Mouse (Mus musculus) MEL (cell line): ENCODE results near the gene Cd302. TPM values are rescaled to one million over a fixed set of nuclear protein-coding genes. Genes with fewer than 3 reads are reported as not detected.
A peak's percentile ranks its signal among the peaks of the same experiment; 100 is the strongest.

Source experiments
- DNase-seq: peaks from one replicate; pipeline ENCODE4 v3.0.0; 2011; ENCODE audit warnings: low read depth, low spot score
- H3K27ac ChIP-seq: 2 replicates; pipeline ENCODE4 v1.5.1; 2012; ENCODE audit warnings: low read depth, mild to moderate bottlenecking, control low read depth, low read length, moderate library complexity; ENCODE audit not compliant: control insufficient read depth
- H3K27me3 ChIP-seq, 2 experiments: fragments of 150-350 bp in 1 of 2; sonication (generic) in 1 of 2; 2 replicates each; pipeline ENCODE4 v1.6.1; 2012; ENCODE audit warnings: low read length in 2 of 2, mild to moderate bottlenecking in 2 of 2, improper control_type of control experiment in 1 of 2, moderate library complexity in 1 of 2; ENCODE audit not compliant: insufficient read depth in 2 of 2, control insufficient read depth in 1 of 2
- H3K36me3 ChIP-seq, 2 experiments: 2 replicates each; pipeline ENCODE4 v1.6.1; 2012 to 2014; ENCODE audit warnings: low read length in 2 of 2, improper control_type of control experiment in 1 of 2, inconsistent platforms in 1 of 2, mild to moderate bottlenecking in 1 of 2; ENCODE audit not compliant: insufficient read depth in 2 of 2, control insufficient read depth in 1 of 2
- H3K4me1 ChIP-seq, 2 experiments: fragments of 150-350 bp in 1 of 2; sonication (generic) in 1 of 2; 2 replicates each; pipeline ENCODE4 v1.6.1; 2012; ENCODE audit warnings: low read length in 2 of 2, improper control_type of control experiment in 1 of 2, mild to moderate bottlenecking in 1 of 2; ENCODE audit not compliant: insufficient read depth in 2 of 2, control insufficient read depth in 1 of 2
- H3K4me3 ChIP-seq, 2 experiments: fragments of 150-350 bp in 1 of 2; sonication (generic) in 1 of 2; 2 replicates each; pipeline ENCODE4 v1.5.1; 2012; ENCODE audit warnings: low read depth in 2 of 2, low read length in 2 of 2, mild to moderate bottlenecking in 2 of 2, moderate library complexity in 2 of 2, control low read depth in 1 of 2, improper control_type of control experiment in 1 of 2; ENCODE audit not compliant: control insufficient read depth in 1 of 2, insufficient read depth in 1 of 2
- H3K79me2 ChIP-seq: 2 replicates; pipeline ENCODE4 v1.6.1; 2012; ENCODE audit warnings: mild to moderate bottlenecking, low read length, moderate library complexity; ENCODE audit not compliant: control insufficient read depth, poor library complexity, insufficient read depth
- H3K9ac ChIP-seq: 2 replicates; pipeline ENCODE4 v1.6.1; 2012; ENCODE audit warnings: low read depth, mild to moderate bottlenecking, control low read depth, low read length, moderate library complexity; ENCODE audit not compliant: control insufficient read depth, poor library complexity, severe bottlenecking
- H3K9me3 ChIP-seq: fragments of 150-350 bp; sonication (generic); replicated peaks from 2 replicates; pipeline ENCODE4 v1.6.1; 2012; ENCODE audit warnings: mild to moderate bottlenecking, low read length, improper control_type of control experiment, moderate library complexity; ENCODE audit not compliant: insufficient read depth
- CHD1 ChIP-seq: IDR thresholded peaks from 2 replicates; pipeline ENCODE4 v1.6.1; 2012; ENCODE audit warnings: low read depth, mild to moderate bottlenecking, inconsistent platforms, low read length, improper control_type of control experiment
- CHD2 ChIP-seq: IDR thresholded peaks from 2 replicates; pipeline ENCODE4 v1.6.1; 2011; ENCODE audit warnings: low read length, improper control_type of control experiment
- CTCF ChIP-seq, 3 experiments: IDR thresholded peaks in 2 of 3; conservative IDR thresholded peaks in 1 of 3; 2 replicates each; pipeline ENCODE4 v1.5.1; 2011 to 2012; ENCODE audit warnings: low read length in 3 of 3, low read depth in 2 of 3, mild to moderate bottlenecking in 2 of 3, improper control_type of control experiment in 1 of 3, inconsistent platforms in 1 of 3, mixed read lengths in 1 of 3, moderate library complexity in 1 of 3; ENCODE audit not compliant: control insufficient read depth in 1 of 3, insufficient read depth in 1 of 3, poor library complexity in 1 of 3, severe bottlenecking in 1 of 3
- E2F4 ChIP-seq: IDR thresholded peaks from 2 replicates; pipeline ENCODE4 v1.6.1; 2011; ENCODE audit warnings: low read depth, low read length, improper control_type of control experiment, borderline replicate concordance
- ETS1 ChIP-seq: IDR thresholded peaks from 2 replicates; pipeline ENCODE4 v1.6.1; 2012; ENCODE audit warnings: low read depth, mild to moderate bottlenecking, inconsistent platforms, low read length, improper control_type of control experiment, moderate library complexity
- JUND ChIP-seq: IDR thresholded peaks from 2 replicates; pipeline ENCODE4 v1.6.1; 2011; ENCODE audit warnings: low read depth, mild to moderate bottlenecking, improper control_type of control experiment, low read length
- MAZ ChIP-seq: IDR thresholded peaks from 2 replicates; pipeline ENCODE4 v1.6.1; 2012; ENCODE audit warnings: low read depth, mild to moderate bottlenecking, inconsistent platforms, low read length, improper control_type of control experiment
- MXI1 ChIP-seq: IDR thresholded peaks from 2 replicates; pipeline ENCODE4 v1.6.1; 2011; ENCODE audit warnings: mild to moderate bottlenecking, low read depth, low read length, improper control_type of control experiment
- MYC ChIP-seq: IDR thresholded peaks from 2 replicates; pipeline ENCODE4 v1.6.1; 2011; ENCODE audit warnings: low read depth, mild to moderate bottlenecking, low read length, improper control_type of control experiment, moderate library complexity
- NELFE ChIP-seq: IDR thresholded peaks from 2 replicates; pipeline ENCODE4 v1.6.1; 2011; ENCODE audit warnings: low read depth, low read length, improper control_type of control experiment
- NRF1 ChIP-seq: IDR thresholded peaks from 2 replicates; pipeline ENCODE4 v1.6.1; 2014; ENCODE audit warnings: low read depth, mild to moderate bottlenecking, inconsistent platforms, low read length, improper control_type of control experiment, moderate library complexity; ENCODE audit not compliant: poor library complexity, insufficient read depth, severe bottlenecking
- POLR2A ChIP-seq, 2 experiments: IDR thresholded peaks; 2 replicates each; pipeline ENCODE4 v1.6.1; 2011 to 2012; ENCODE audit warnings: low read length in 2 of 2, mild to moderate bottlenecking in 2 of 2, control low read depth in 1 of 2, improper control_type of control experiment in 1 of 2, low read depth in 1 of 2, moderate library complexity in 1 of 2; ENCODE audit not compliant: control insufficient read depth in 1 of 2, insufficient read depth in 1 of 2, poor library complexity in 1 of 2
- POLR2AphosphoS2 ChIP-seq: IDR thresholded peaks from 2 replicates; pipeline ENCODE4 v1.6.1; 2011; ENCODE audit warnings: low read length, improper control_type of control experiment
- SIN3A ChIP-seq: IDR thresholded peaks from 2 replicates; pipeline ENCODE4 v1.6.1; 2012; ENCODE audit warnings: low read length, improper control_type of control experiment, inconsistent platforms
- UBTF ChIP-seq: IDR thresholded peaks from 2 replicates; pipeline ENCODE4 v1.6.1; 2012; ENCODE audit warnings: low read depth, mild to moderate bottlenecking, inconsistent platforms, low read length, improper control_type of control experiment, moderate library complexity, borderline replicate concordance; ENCODE audit not compliant: insufficient read depth
- USF1 ChIP-seq: IDR thresholded peaks from 2 replicates; pipeline ENCODE4 v1.6.1; 2014; ENCODE audit warnings: low read depth, mild to moderate bottlenecking, inconsistent platforms, low read length, improper control_type of control experiment, moderate library complexity
- ZMIZ1 ChIP-seq: IDR thresholded peaks from 2 replicates; pipeline ENCODE4 v1.6.1; 2012; ENCODE audit warnings: low read depth, mild to moderate bottlenecking, inconsistent platforms, low read length, improper control_type of control experiment, moderate library complexity
- polyA plus RNA-seq, 2 experiments: library from polyadenylated mRNA; stranded (reverse) in 1 of 2; unstranded in 1 of 2; fragments of >175 nt in 1 of 2; fragments of >200 nt in 1 of 2; gene quantifications; 2 replicates each; pipeline versions ENCODE4 v1.2.1 to v1.2.4; 2012; ENCODE audit warnings: low replicate concordance in 2 of 2, low read depth in 1 of 2; ENCODE audit not compliant: insufficient read length in 2 of 2, insufficient read depth in 1 of 2, missing spikeins in 1 of 2
- total RNA-seq: library from RNA; depleted of rRNA; stranded (reverse); fragments of 300-350 nt; gene quantifications from 2 replicates; pipeline ENCODE4 v1.2.3, GENCODE M21; 2012

Gene Cd302
- total and polyA plus RNA-seq, 3 experiments = 0.92 to 1.7 TPM; not detected in 1

- peak overlapping the region; percentile 89 to 100 for H3K4me3 ChIP-seq
- H3K9ac ChIP-seq = peak overlapping the region; percentile 100
- peaks cover 9 to 45% of the 10 kb centered on the region in 2 experiments for H3K36me3 ChIP-seq
- peaks cover 66% of the 10 kb centered on the region for H3K79me2 ChIP-seq
- no peak for DNase-seq
- H3K4me1 ChIP-seq = peaks cover 8 to 23% of the 10 kb centered on the region in 2 experiments
- TF ChIP-seq CHD1 (0 out of 2 replicates have a peak, but pooled peaks have one; percentile 24), MYC (no peak), SIN3A (peak; percentile 2; the same call in 1 of the 2 replicates), JUND (no peak)
- H3K27me3 ChIP-seq = no peaks in the 10 kb centered on the region
- no peak overlapping the region for H3K27ac ChIP-seq
- H3K9me3 ChIP-seq = no peaks in the 10 kb centered on the region
These were observed 73.5 kb downstream of the Cd302 start for GRCm38 (mm10) chr2:60210821-60211220.

DNA sequence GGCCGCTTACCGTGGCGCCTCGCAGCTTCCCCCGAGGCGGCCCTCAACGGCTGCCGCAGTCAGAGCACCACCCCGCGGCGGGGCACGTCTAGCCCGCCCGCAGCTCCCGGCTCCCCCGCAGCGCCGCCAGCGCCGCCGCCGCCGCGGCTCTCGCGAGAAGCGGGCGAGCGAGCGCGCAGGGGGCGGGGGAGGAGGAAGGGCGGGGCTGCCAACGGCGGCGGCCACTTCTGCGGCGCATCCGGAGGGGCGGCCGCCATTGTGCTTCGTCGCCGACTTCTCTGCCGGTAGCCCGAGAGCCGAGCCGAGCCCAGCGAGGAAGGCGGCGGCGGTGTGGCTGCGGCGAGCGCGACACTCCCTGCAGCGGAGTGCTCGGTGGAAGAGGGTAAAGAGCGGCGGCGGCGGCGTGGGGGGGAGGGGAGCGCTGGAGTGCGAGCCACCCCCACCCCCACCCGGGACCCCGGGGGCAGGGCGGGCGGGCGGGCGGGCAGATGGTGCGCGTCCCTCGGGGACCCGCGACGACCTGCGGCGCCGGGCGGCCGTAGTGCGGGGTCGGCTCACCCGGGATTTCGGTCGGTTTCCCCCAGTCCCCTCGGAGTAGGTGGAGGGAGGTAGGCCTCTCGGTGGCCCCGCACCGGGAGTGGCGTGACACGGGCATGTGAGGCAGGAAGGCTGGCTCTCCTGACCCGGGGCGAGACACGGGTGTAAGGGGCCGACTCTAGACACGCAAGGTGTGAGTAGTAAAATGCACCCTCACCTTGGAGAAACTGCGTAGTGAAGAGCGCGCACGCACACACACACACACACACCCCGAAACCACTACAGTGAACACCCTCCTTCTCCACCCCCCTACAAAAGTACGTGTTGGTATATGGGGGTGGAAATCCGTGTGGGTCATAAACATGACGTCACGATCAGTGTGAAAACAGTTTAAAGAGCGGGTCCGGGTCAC lies 74.3 kb downstream of the Cd302 start, which contains the start of the genes Baz2b and March7:
Baz2b (minus strand) TSS at position 137 of the 949 bp plus-strand sequence.
March7 (plus strand) TSS at position 185 of the 949 bp plus-strand sequence.
- peaks cover 2 to 47% of the 10 kb centered on the region in 2 experiments; a peak in 3 of 4 replicates for H3K36me3 ChIP-seq
- TF ChIP-seq UBTF (peak; percentile 77; the same call in 1 of the 2 replicates), CTCF (IDR thresholded peaks at IDR 0.05 in 2 of 3, conservative IDR thresholded peaks at IDR 0.05 in 1 of 3; ENCODE audit: control insufficient read depth in 1 of 3, insufficient read depth in 1 of 3, low read depth in 2 of 3, low read length in 3 of 3, poor library complexity in 1 of 3, severe bottlenecking in 1 of 3) (peak in 2 of 3 experiments; percentile 11 to 35; a peak in 3 of 6 replicates), MXI1 (peak; percentile 21; the same call in 1 of the 2 replicates), NELFE (peak; percentile 75), USF1 (no peak), POLR2AphosphoS2 (peak; percentile 58; the same call in 1 of the 2 replicates), CHD2 (peak; percentile 90), SIN3A (no peak; the same call in 1 of the 2 replicates), POLR2A (IDR thresholded peaks at IDR 0.05; ENCODE audit: control insufficient read depth in 1 of 2, insufficient read depth in 1 of 2, low read depth in 1 of 2, low read length in 2 of 2, poor library complexity in 1 of 2) (peak; percentile 78 to 91), MAZ (peak; percentile 68; the same call in 1 of the 2 replicates), E2F4 (no peak), NRF1 (no peak), ZMIZ1 (peak; percentile 75; the same call in 1 of the 2 replicates), ETS1 (0 out of 2 replicates have a peak, but pooled peaks have one; percentile 8)
- DNase-seq = peak; percentile 87

More for the DNA sequence above, 74.3 kb downstream of the Cd302 start, which contains the start of the genes Baz2b and March7:
- Histone ChIP-seq H3K4me3 (peak within 1 kb of the TSS; percentile 97 to 100), H3K9ac (peak within 1 kb of the TSS; percentile 100), H3K27ac (peak within 1 kb of the TSS; percentile 72), H3K4me1 (peaks cover 12 to 30% of the 10 kb centered on the region in 2 experiments), H3K27me3 (no peaks in the 10 kb centered on the region), H3K9me3 (no peaks in the 10 kb centered on the region), H3K79me2 (peaks cover 59% of the 10 kb centered on the region)
